Mouse (Mus musculus) monocyte, adult 2 months (primary cell): Measurements from ENCODE around the gene Slc43a2.
"Not testable (repeated sequence)": the region's sequence is repeated elsewhere in the genome, so short reads cannot be mapped to it uniquely, and the experiment has no call there.

ENCODE experiments used
- DNase-seq, 2 experiments: peaks; one replicate each; pipeline ENCODE4 v3.0.0; 2022; ENCODE audit warnings: low spot score in 2 of 2, low read depth in 1 of 2

Slc43a2 gene

DNA sequence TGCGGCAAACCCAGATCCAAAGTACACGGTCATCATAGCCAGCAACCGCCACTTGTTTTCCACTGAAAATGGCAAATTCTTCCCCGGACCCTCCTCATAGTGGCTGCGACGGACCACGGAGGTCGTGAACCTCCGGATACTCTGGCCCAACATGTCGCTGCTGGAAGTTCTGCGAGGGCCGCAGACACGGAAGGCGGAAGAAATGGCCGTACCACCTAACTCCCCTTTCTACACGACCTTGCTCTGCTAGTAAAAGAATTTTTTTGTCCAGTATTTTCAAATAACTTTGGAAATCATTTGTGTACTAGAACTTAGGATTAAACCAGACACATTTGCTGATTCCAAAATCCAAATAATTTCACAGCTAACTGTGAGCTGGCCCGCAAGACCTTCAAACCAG lies 68.3 kb downstream of the Slc43a2 start:
- DNase-seq, result not testable (repeated sequence)

DNA sequence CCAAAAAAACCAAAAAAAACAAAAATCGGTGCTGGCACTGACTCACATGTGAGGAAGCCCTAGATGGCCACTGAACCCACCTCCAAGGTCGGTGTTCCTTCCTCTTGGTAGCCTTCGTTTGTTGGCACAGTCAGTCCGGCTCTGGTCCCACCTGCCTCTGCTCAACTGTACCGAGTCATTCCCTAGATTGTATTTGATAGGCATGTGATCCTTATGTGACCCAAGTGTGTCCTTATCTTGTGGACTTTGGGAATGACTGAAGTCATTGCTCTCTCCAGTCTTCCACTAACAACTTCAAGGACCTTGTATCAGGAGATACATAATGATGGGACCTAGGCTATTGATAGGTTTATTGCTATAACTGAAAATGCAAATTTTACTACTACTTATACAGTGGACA lies 73.3 kb downstream of the Slc43a2 start:
- no peak for DNase-seq

DNA sequence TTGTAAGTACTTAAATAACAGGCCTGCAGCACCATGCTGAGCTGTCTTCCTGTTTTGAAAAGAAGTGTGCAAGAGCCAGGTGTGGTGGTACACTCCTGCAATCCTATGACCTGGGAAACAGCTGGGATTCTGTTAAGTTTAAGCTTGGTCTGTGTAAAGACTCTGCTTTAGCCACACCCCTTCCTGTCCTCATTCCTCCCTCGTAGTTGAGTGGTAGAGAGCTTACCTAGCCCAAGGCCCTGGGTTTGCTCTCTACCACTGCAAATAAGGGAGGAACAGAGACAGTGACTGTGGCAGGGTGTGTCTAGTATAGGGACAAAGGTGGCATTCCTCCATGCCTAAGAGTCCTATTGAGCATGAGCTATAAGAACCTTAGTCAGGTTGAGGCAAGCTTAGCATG lies 73.8 kb downstream of the Slc43a2 start:
- no peak for DNase-seq

DNA sequence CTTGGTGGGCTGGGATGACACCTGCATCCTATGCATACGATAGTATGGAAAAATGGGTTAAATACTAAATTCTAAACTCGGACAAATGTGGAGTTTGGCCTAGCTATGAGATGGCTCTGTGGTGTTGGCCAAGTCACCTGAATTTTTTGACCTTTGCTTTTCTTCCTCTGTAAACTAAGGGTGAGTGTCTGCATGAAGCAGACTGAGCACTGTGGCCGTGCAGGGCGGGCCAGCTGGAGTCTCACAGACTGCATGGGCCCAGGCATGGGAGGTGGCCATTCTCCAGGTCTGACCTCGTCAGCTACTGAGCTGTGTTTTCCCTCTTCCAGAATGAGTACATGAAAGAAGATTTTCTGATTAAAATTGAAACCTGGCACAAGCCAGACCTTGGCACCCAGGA lies 77.3 kb downstream of the Slc43a2 start:
- no peak for DNase-seq

DNA sequence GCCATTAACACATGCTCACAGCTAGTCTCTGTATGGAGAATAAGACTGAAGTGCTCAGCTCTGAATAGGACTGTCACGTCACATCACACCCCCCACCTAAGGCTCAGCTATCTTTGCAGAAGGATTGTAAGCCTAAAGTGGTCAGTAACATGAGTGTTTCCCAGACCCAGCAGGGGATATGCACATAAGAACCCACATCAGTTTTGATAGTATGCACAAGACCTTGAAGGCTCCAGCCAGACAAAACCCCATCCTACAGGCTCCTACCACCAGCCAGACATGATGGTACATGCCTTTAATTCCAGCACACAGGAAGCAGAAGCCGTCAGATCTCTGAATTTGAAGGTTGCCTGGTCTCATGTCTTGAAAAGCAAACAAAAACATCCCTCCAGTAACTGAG lies 78.5 kb downstream of the Slc43a2 start:
- DNase-seq, result no peak

DNA sequence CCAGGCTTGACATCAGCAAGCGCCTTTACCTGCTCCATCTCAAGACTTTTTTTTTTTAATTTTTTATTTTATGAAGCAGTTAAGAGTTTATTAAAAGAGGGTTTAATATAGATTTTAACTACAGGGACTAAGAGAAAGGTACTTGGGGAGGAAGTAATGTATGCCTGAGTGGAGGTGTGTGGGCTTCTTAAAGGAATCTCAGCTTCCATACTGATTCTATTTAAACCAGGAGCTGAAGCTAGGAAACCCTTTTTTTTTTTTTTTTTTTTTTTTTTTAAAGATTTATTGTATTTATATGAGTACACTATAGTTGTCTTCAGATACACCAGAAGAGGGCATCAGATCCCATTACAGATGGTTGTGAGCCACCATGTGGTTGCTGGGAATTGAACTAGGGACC lies 83.3 kb downstream of the Slc43a2 start:
- no peak for DNase-seq

DNA sequence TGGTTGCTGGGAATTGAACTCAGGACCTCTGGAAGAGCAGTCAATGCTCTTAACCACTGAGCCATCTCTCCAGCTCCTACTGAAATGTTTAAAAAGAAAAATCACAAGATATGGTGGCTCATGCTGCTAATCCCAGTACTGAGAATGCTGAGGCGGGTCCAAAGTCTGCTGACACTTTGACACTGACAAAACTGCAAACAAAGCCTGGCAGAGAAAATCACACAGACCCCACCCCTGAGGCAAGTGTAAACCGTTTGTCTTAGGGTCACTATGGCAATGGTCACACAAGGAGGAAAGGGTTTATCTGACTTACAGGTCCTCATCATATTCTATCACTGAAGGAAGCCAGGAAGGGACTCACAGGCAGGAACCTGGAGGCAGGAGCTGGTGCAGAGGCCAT lies 84.1 kb downstream of the Slc43a2 start:
- DNase-seq, result no peak

DNA sequence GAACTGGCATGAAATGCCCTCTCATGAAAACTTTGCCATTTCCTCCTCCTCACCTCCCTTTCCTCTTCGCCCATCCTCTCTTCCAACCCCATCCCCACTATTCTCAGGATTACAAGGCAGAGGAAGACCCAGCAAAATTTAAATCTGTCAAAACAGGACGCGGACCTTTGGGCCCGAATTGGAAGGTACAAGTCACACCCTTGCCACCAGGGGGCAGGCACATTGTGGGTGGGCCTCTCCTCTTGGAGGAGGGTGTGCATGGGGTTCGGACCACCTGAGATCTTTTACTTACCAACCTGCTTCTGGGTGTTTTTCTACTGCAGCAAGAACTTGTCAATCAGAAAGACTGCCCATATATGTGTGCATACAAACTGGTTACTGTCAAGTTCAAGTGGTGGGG lies 87.6 kb downstream of the Slc43a2 start:
- DNase-seq, result no peak

DNA sequence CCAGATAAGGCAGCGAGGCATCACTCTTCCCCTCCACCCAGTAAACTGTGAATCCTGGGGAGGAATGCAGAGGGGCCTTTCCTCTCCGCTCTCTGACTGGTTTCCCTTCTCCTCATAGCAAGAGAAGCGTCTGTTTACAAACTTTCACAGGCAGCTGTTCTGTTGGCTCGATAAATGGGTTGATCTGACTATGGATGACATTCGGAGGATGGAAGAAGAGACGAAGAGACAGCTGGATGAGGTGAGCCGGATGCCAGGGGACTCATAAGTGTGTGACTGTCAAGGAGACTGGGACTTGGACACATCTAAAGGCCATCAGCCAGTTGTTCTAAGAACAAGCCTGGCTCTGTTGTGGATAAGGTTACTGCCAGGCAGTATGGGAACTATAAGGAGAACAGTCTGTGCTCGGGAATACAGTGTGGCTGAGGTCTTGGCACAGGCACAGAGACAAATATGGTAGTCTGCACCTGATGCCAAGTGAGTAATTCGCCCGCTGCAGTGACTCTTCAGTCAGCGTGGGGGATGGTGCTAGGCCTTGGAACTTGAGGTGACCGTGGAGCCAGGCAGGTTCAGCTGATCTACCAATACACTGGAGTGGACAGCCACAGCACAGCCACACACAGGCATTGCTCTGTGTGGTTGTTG lies 88.8 kb downstream of the Slc43a2 start:
- DNase-seq, result no peak

DNA sequence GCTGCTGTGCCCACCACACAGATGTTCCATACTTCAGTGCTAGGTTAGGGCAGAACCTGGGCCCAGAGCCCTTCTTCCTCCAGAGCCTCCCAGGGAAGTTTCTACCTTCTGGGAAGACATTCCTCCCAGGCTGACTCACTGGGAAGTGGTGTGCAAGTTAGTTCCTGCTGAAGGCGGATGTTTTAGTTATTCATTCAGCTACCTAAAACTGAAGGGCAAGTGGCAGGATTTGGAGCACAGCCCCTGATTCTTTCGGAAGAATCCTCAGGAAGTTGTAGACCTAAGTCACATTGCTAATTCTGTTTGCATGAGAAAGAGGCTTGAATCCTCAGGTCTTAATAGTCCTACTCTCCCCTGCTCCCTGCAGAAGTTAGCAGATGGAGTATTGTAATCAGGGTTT lies 89.9 kb downstream of the Slc43a2 start:
- no peak for DNase-seq

DNA sequence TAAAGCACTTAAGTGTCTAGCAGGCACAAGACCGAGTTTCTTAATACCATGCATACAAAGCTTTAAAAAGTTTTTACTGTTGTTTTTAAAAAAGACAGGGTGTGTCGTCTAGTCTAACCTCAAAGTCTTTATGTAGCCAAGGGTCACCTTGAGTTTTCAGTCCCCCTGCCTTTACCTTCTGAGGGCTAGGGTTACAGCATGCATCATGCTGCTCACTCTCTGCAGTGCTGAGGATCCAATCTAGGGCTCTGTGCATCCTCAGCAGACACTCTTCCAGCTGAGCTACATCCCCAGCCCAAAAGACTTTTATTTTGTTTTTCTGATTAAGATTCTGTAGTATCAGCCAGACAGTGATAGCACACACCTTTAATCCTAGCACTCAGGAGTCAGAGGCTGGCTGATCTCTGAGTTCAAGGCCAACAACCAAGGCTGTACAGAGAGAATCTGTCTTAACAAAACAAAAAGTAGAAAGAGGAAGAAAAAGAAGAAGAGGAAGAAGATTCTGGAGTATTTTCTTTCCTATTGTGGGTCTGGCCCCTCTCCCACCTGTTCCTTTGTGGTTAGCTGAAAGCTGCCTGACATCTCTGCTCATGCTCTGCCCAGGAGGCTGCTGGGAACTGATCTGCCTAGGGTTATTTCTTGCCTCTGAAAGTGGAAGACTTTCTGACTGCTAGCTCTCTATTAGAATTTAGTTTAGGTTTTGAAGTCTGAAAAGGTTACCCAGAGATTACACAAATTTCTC lies 91.3 kb downstream of the Slc43a2 start:
- DNase-seq, result no peak

DNA sequence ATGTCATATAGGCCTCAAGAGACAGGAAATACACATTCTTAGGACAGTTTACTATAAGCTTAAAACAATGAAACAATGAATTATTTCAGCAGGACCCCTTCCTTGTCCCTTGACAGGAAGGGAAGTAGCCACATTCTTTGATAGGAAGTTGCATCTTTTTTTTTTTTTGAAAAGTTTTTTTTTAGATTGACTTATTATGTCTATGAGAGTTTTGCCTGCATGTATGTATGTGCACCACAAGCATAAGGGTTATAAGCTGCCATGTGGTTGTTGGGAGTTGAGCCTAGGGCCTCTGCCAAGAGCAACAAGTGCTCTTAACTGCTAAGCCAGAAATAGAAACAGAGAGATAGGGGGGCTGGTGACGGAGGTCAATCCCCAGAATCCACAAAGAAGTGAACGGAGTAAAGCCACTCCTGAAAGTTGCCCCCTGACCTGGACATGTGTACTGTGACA lies 92.6 kb downstream of the Slc43a2 start:
- no peak for DNase-seq

DNA sequence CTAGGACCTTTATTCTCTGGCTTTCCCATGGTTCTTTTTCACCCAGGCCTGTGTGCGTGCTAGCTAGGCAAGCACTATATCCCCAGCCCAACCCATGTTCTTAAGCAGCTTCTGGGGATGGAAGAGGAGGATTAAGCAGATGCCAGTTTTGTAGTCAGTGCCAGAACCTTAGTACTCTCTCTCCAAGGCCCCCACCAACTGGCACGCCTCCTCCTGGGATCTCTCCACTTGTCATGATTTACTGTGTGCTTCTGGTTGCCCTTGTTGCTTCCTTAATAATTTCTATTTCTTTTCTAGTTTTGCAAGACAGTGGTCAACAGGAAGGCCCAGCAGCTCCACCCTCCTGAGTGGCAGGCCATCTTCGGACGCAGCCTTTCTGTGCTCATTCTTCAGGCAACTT lies 94.3 kb downstream of the Slc43a2 start:
- no peak for DNase-seq
